Mouse (Mus musculus) limb, embryonic 13.5 days (tissue): Measurements from ENCODE around the gene Ankrd28. TPM values are rescaled to one million over a fixed set of nuclear protein-coding genes. Genes with fewer than 3 reads are reported as not detected.

ENCODE experiments used
- ATAC-seq: fragments of 200-750 bp; cut with Nextera tagmentation; 2 replicates; pipeline ENCODE4 v1.8.0; 2017; ENCODE audit warnings: low read depth, moderate number of reproducible peaks, moderate TSS enrichment; ENCODE audit not compliant: low FRiP score
- H3K27ac ChIP-seq: fragments of 300-500 bp; sonication (generic); 2 replicates; pipeline ENCODE4 v1.5.1; 2015; ENCODE audit warnings: inconsistent platforms, mild to moderate bottlenecking, moderate library complexity
- H3K27me3 ChIP-seq: fragments of 300-500 bp; sonication (generic); 2 replicates; pipeline ENCODE4 v1.6.1; 2015; ENCODE audit warnings: mild to moderate bottlenecking, inconsistent platforms
- H3K36me3 ChIP-seq: fragments of 300-500 bp; sonication (generic); 2 replicates; pipeline ENCODE4 v1.6.1; 2015; ENCODE audit warnings: inconsistent platforms, mild to moderate bottlenecking, moderate library complexity
- H3K4me1 ChIP-seq: fragments of 300-500 bp; sonication (generic); 2 replicates; pipeline ENCODE4 v1.6.1; 2015; ENCODE audit warnings: inconsistent platforms
- H3K4me2 ChIP-seq: fragments of 300-500 bp; sonication (generic); replicated peaks from 2 replicates; pipeline ENCODE4 v1.6.1; 2015; ENCODE audit warnings: inconsistent platforms, mild to moderate bottlenecking, moderate library complexity
- H3K4me3 ChIP-seq: fragments of 300-500 bp; sonication (generic); 2 replicates; pipeline ENCODE4 v1.5.1; 2015; ENCODE audit warnings: moderate library complexity, mild to moderate bottlenecking, inconsistent platforms
- H3K9ac ChIP-seq: fragments of 300-500 bp; sonication (generic); 2 replicates; pipeline ENCODE4 v1.6.1; 2015; ENCODE audit warnings: mild to moderate bottlenecking, inconsistent platforms
- H3K9me3 ChIP-seq: fragments of 300-500 bp; sonication (generic); 2 replicates; pipeline ENCODE4 v1.6.1; 2016; ENCODE audit warnings: inconsistent platforms
- WGBS: fragments of 180-500 bp; shearing (Covaris S2); methylation state at CpG from one replicate; pipeline ENCODE4 v1.1.7; 2015; 5-methylcytosine and 5-hydroxymethylcytosine counted together
- polyA plus RNA-seq: library from polyadenylated mRNA; unstranded; fragments of >200 nt; fragmentation: Nextera tagmentation; extraction: Ambion mirVana; gene quantifications from 2 replicates; pipeline ENCODE4 v1.2.1, GENCODE M21; 2015

Ankrd28 gene
- polyA plus RNA-seq, 1 experiment from 2014 or later, result 9.6 TPM

DNA sequence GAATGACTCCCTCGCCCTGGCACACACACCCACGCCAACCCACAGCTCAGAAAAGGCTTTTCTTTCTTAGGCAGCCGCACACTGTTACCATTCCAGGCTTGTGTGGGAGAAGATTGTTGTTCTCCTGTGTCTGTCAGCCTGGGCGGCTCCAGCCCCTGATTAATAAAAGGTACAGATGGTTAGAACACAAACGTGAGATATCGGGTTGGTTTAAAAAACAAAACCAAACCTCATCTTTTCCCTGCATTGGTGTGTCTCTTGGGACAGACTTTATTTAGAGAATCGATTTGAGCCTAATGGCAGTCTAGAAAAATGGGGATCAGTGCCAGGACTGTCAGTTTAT is 890 bp upstream of the Ankrd28 start:
- peak overlapping the region; percentile 88 for H3K9ac ChIP-seq
- 6% methylated on average over 7 of the region's 7 CpGs for WGBS
- H3K27me3 ChIP-seq, result no peaks in the 10 kb centered on the region
- H3K4me1 ChIP-seq, result peaks cover 4% of the 10 kb centered on the region
- no peak overlapping the region; the same call in 1 of the 2 replicates for H3K27ac ChIP-seq
- peak overlapping the region; percentile 88 for H3K4me2 ChIP-seq
- H3K9me3 ChIP-seq, result peaks cover 2% of the 10 kb centered on the region; the same call in 1 of the 2 replicates
- H3K4me3 ChIP-seq, result peak overlapping the region; percentile 90
- H3K36me3 ChIP-seq, result no peaks in the 10 kb centered on the region
- ATAC-seq, result no peak

DNA sequence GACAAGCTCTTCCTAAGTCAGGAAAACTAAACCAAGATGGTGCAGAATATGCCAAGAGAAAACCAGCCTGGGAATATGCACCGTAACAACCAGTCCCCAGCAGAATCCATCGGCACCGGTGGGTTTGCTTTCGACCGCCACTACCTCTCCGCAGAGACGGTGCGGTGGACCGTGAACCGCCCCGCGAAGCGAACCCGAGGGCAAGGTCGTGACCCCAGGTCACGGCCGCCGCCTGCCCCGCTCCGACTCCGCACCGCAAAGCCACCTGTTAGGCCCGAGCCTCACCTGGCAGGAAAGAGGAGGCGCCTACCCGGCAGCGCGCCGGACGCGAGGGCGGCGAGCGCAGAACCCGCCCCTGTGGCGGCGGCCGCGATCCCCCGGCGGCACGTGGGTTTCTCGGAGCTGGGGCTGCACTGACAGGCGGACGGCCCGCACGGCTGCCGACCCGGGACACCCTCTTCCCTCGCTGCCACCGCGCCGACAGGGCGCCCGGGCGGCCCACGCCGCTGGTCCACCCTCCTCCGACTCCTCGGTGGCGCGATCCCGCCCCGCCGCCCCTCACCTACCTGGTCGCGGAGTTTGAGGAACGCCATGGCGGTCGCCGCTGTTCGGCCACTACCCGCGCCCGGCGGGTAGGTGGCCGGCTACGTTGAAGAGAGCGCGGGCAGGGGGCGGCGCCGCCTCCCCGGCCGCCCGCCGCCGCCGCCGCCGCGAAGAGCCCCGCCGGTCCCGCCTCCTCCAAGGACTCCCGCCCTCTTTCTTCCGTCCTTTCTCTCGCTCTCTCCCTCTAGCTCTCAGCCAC is 489 bp downstream of the Ankrd28 start:
- peak overlapping the region; percentile 90 for H3K4me3 ChIP-seq

DNA sequence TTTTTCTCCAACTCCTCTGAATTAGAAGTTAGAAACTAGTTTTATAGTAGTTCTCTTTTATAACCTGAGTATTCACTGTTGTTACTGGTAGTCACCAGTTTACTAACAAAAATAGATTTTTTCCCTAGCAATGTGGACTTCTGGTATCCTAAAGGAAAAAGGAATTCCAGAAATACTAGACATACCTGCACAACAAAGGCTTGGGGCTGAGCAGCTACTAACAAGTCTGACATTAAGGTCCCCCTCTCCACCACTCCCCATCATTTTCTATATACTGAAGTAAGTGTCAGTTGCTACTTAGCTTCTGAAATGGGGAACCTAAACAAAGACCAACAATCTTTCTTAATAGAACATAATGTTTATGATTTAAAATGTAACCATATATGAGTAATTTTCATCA is 3.2 kb downstream of the Ankrd28 start:
- no peaks in the 10 kb centered on the region for H3K36me3 ChIP-seq
- H3K9ac ChIP-seq, result no peak overlapping the region
- peaks cover 4% of the 10 kb centered on the region for H3K4me1 ChIP-seq
- ATAC-seq, result no peak
- H3K4me2 ChIP-seq, result no peak overlapping the region
- no peak overlapping the region for H3K4me3 ChIP-seq
- no peak overlapping the region for H3K27ac ChIP-seq
- no peaks in the 10 kb centered on the region for H3K27me3 ChIP-seq
- H3K9me3 ChIP-seq, result no peaks in the 10 kb centered on the region

More for the DNA sequence above, 489 bp downstream of the Ankrd28 start:
- Histone ChIP-seq H3K9ac (peak overlapping the region; percentile 88), H3K4me1 (peaks cover 4% of the 10 kb centered on the region), H3K9me3 (no peaks in the 10 kb centered on the region), H3K4me2 (peak overlapping the region; percentile 88), H3K27me3 (no peaks in the 10 kb centered on the region), H3K36me3 (no peaks in the 10 kb centered on the region), H3K27ac (peak overlapping the region; percentile 88)
- under 1% methylated on average over 94 of the region's 97 CpGs for WGBS
- peak; percentile 17 for ATAC-seq

DNA sequence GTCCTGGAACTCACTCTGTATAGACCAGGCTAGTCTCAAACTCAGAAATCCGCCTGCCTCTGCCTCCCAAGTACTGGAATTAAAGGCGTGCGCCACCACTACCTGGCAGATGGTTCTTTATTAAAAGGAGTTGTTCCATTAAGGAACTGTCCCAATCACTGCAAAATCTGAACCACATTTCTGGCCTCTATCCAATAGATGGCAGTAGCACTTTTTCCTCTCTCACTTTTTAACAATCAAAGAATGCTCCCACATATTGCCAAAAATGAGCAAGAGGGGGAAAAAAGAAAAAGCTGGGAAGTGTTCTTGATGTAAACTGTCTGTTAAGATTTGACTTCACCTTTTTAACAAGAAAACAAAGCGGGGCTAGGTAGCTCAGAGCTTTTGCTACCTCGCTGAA is 20.5 kb downstream of the Ankrd28 start:
- Histone ChIP-seq H3K27me3 (no peaks in the 10 kb centered on the region), H3K4me3 (no peak overlapping the region), H3K36me3 (peaks cover 5% of the 10 kb centered on the region; the same call in 1 of the 2 replicates), H3K27ac (no peak overlapping the region), H3K9me3 (0 out of 2 replicates have a peak, but pooled peaks cover 3% of the 10 kb centered on the region), H3K4me2 (no peak overlapping the region), H3K9ac (no peak overlapping the region), H3K4me1 (no peaks in the 10 kb centered on the region)
- no peak for ATAC-seq
- WGBS, result 92% methylated on average over 5 of the region's 5 CpGs

DNA sequence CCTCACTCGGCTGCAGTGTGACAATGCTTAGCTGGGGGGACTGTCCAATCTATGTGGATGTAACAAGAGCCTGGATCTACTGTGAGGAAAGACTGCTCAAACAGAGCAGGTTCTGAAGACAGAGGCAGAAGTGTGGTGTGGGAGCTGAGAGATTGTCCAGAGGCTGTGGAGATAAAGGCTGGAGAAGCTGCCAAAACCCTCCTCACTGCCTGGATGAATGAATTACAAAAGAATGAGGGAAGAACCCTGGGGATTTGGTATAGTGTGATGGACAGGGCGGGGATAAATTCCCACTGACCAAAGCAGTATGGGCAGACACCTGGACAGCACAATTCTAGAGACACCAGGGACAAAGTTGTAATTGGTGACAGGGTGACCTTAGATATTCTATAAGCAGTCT is 26.7 kb downstream of the Ankrd28 start:
- Histone ChIP-seq H3K36me3 (peaks cover 5% of the 10 kb centered on the region; the same call in 1 of the 2 replicates), H3K4me1 (peaks cover 2% of the 10 kb centered on the region; the same call in 1 of the 2 replicates), H3K9me3 (0 out of 2 replicates have a peak, but pooled peaks cover 3% of the 10 kb centered on the region), H3K27ac (no peak overlapping the region), H3K4me2 (no peak overlapping the region), H3K27me3 (no peaks in the 10 kb centered on the region), H3K9ac (no peak overlapping the region), H3K4me3 (no peak overlapping the region)
- 66% methylated on average over 2 of the region's 2 CpGs for WGBS
- ATAC-seq, result no peak

DNA sequence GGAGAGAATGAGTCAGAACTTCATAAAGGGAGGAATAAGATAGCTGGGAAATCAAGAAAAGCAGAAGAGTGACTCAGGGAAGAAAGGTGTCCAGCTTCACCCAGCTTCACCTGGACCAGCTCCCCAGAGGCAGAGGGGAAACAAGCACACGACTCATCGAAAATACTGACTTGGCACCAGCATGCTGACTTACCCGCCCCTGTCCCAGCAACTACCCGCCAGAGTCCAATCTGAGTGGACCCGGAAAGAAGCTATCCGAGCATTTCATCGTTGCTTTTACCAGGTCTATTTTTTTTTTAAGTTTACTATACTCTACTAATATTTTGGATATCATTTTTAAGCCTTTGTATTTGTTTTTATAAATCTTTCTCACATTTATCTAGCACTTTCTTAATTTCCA is 29.5 kb downstream of the Ankrd28 start:
- peaks cover 2% of the 10 kb centered on the region; the same call in 1 of the 2 replicates for H3K4me1 ChIP-seq
- no peak overlapping the region for H3K4me2 ChIP-seq
- 85% methylated on average over 7 of the region's 7 CpGs for WGBS

DNA sequence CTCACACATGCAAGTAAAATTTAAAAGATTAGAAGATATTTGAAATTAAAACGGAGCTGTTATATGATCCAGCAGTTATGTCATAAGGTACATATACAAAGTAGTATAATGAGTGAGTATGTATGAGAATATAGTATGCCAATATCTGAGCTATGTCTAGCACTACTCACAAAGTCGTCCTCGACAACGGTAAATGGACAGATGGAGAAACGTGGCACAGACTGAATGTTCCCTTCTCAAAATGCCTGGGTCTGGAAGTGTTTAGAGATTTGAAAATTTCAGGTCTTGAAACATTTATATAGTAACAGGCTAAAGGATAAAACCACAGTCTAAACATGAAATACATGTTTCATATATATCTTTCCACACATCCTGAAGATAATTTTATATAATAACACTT is 30.0 kb downstream of the Ankrd28 start:
- Histone ChIP-seq H3K36me3 (no peaks in the 10 kb centered on the region), H3K27ac (no peak overlapping the region), H3K9ac (no peak overlapping the region), H3K9me3 (no peaks in the 10 kb centered on the region), H3K4me3 (no peak overlapping the region), H3K4me1 (peaks cover 2% of the 10 kb centered on the region; the same call in 1 of the 2 replicates), H3K4me2 (no peak overlapping the region), H3K27me3 (no peaks in the 10 kb centered on the region)
- ATAC-seq, result no peak
- 64% methylated on average over 5 of the region's 5 CpGs for WGBS

More for the DNA sequence above, 29.5 kb downstream of the Ankrd28 start:
- Histone ChIP-seq H3K36me3 (no peaks in the 10 kb centered on the region), H3K27ac (no peak overlapping the region), H3K27me3 (no peaks in the 10 kb centered on the region), H3K9ac (no peak overlapping the region), H3K9me3 (no peaks in the 10 kb centered on the region), H3K4me3 (no peak overlapping the region)
- ATAC-seq, result no peak

DNA sequence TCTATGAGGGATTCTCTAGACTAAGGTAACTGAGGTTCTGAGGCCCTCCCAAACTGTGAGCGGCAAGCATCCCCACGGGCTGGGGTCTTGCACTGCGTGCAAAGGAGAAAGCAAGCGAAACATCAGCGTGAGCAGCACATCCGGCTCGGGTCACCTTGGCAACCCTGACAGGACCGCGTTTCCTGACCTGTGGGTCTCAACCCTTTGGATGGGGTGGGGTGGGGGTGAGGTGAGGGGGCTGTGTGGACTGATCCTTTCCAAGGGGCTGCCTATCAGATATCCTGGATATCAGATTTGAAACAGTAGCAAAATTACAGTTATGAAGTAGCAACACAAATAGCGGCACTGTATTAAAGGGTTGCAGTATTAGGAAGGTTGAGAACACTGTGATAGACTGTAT is 31.5 kb downstream of the Ankrd28 start:
- H3K4me1 ChIP-seq, result peaks cover 2% of the 10 kb centered on the region; the same call in 1 of the 2 replicates
- H3K27me3 ChIP-seq, result no peaks in the 10 kb centered on the region
- no peak overlapping the region for H3K9ac ChIP-seq
- no peaks in the 10 kb centered on the region for H3K9me3 ChIP-seq
- no peak overlapping the region for H3K4me2 ChIP-seq
- no peak overlapping the region for H3K27ac ChIP-seq
- no peaks in the 10 kb centered on the region for H3K36me3 ChIP-seq
- no peak for ATAC-seq
- 69% methylated on average over 10 of the region's 10 CpGs for WGBS
- H3K4me3 ChIP-seq, result no peak overlapping the region

DNA sequence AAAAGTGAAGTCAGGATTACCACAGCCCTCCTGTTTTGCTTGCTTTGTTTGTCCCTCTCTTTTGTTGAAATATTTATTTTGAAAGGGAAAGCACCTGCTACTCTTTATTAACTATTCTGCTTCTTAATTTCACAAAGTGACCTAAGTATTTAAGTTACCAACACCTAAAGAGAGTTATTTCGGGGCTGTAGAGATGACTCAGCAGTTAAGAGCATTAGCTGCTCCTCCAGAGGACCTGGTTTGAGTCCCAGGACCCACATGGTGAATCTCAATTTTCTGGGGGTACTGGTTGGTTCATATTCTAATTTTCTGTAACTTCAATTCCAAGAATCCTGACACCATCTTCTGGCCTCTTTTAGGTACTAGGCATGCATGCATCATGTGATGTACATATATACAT is 34.9 kb downstream of the Ankrd28 start:
- H3K4me2 ChIP-seq, result no peak overlapping the region
- H3K4me3 ChIP-seq, result no peak overlapping the region
- no peak overlapping the region for H3K27ac ChIP-seq
- no peaks in the 10 kb centered on the region for H3K27me3 ChIP-seq
- H3K9me3 ChIP-seq, result no peaks in the 10 kb centered on the region
- H3K4me1 ChIP-seq, result no peaks in the 10 kb centered on the region; the same call in 1 of the 2 replicates
- no peak for ATAC-seq
- WGBS, result 57% methylated on average over 1 of the region's 1 CpGs
- H3K9ac ChIP-seq, result no peak overlapping the region
- no peaks in the 10 kb centered on the region for H3K36me3 ChIP-seq

DNA sequence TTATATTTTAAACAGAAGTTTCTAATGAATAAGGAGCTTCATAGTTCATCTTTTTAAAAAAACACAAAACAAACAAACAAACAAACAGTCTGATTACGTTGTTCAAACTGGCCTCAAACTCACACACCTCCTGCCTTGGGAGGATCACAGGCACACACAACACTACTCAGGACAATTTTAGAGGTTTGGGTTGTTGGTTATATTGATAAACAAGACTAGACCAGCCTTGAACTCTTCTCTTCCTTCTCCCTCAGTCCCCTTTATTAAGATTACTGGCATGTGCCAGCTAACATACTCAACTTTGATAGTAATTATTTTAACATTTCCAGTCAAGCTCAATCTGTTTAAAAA is 35.7 kb downstream of the Ankrd28 start:
- no peaks in the 10 kb centered on the region for H3K27me3 ChIP-seq
- 36% methylated on average over 1 of the region's 1 CpGs for WGBS
- H3K9me3 ChIP-seq, result no peaks in the 10 kb centered on the region
- H3K27ac ChIP-seq, result no peak overlapping the region
- H3K36me3 ChIP-seq, result no peaks in the 10 kb centered on the region
- H3K4me2 ChIP-seq, result no peak overlapping the region
- H3K9ac ChIP-seq, result no peak overlapping the region
- H3K4me3 ChIP-seq, result no peak overlapping the region
- H3K4me1 ChIP-seq, result no peaks in the 10 kb centered on the region
- ATAC-seq, result no peak; the same call in 1 of the 2 replicates

DNA sequence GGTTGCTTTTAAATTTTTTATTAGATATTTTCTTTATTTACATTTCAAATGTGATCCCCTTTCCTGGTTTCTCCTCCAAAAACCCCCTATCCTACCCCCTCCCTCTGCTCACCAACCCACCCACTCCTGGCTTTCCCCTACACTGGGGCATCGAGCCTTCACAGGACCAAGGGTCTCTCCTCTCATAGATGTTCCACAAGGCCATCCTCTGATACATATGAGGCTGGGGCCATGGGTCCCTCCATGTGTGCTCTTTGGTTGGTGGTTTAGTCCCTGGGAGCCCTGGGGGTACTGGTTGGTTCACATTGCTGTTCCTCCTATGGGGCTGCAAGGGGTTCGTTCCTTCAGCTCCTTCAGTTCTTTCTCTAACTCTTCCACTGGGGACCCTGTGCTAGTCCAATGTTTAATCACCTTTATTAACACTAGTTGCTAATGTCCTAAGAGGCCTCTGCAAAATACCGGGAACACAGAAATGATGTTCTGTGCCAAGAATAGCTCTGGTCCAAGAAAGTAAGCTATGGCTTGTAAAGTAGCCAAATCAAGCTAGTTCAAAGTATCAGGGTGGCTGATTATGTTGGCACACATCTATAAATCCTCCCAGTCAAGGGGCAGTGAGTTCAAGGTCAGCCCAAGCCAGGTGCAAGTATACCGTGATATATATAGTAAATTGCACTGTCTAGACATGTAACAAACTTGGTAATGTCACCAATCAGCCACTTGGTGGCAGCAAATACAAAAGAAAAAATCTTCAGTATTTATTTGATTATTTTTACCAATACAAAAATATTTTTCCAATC is 36.3 kb downstream of the Ankrd28 start:
- Histone ChIP-seq H3K4me1 (no peaks in the 10 kb centered on the region), H3K9ac (no peak overlapping the region), H3K4me2 (no peak overlapping the region), H3K4me3 (no peak overlapping the region), H3K9me3 (no peaks in the 10 kb centered on the region), H3K27ac (no peak overlapping the region), H3K36me3 (no peaks in the 10 kb centered on the region), H3K27me3 (no peaks in the 10 kb centered on the region)
- ATAC-seq, result peak; percentile 59; the same call in 1 of the 2 replicates
- WGBS, result 70% methylated on average over 4 of the region's 4 CpGs

DNA sequence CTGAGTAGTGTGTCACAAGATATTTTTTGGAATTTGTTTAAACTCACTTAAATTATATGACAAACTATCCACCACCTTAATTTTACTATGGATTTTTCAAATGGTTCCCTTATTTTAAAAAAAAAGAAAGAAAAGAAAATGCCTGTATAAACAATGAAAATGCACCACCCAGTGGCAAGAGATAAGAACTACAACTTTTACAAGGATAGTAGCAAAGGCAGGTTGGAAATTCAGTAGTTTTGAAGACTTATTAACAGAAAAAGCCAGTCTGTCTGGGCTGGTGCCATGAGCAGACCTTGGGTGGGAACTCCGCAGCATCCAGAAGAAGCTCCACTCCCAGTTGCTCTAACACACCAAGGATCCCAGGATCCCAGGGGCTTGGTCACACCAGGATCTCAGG is 39.7 kb downstream of the Ankrd28 start:
- WGBS, result 65% methylated on average over 1 of the region's 1 CpGs
- no peak for ATAC-seq

More for the DNA sequence above, 39.7 kb downstream of the Ankrd28 start:
- H3K27ac ChIP-seq, result no peak overlapping the region
- no peaks in the 10 kb centered on the region for H3K36me3 ChIP-seq
- H3K4me1 ChIP-seq, result peaks cover 9% of the 10 kb centered on the region
- no peak overlapping the region for H3K4me2 ChIP-seq
- H3K9me3 ChIP-seq, result no peaks in the 10 kb centered on the region
- H3K27me3 ChIP-seq, result no peaks in the 10 kb centered on the region
- no peak overlapping the region for H3K4me3 ChIP-seq
- no peak overlapping the region for H3K9ac ChIP-seq
